Mouse (Mus musculus) monocyte, adult 2 months (primary cell): ENCODE results near the gene Rpl38.

Experiments
- DNase-seq, 2 experiments: peaks; one replicate each; pipeline ENCODE4 v3.0.0; 2022; ENCODE audit warnings: low spot score in 2 of 2, low read depth in 1 of 2

The Rpl38 gene

GRCm38 (mm10) chr11:114668301-114668710, at the start of gene Rpl38:
Rpl38 (plus strand) TSS chr11:114668524.
- peak; percentile 77 to 86 for DNase-seq

DNA sequence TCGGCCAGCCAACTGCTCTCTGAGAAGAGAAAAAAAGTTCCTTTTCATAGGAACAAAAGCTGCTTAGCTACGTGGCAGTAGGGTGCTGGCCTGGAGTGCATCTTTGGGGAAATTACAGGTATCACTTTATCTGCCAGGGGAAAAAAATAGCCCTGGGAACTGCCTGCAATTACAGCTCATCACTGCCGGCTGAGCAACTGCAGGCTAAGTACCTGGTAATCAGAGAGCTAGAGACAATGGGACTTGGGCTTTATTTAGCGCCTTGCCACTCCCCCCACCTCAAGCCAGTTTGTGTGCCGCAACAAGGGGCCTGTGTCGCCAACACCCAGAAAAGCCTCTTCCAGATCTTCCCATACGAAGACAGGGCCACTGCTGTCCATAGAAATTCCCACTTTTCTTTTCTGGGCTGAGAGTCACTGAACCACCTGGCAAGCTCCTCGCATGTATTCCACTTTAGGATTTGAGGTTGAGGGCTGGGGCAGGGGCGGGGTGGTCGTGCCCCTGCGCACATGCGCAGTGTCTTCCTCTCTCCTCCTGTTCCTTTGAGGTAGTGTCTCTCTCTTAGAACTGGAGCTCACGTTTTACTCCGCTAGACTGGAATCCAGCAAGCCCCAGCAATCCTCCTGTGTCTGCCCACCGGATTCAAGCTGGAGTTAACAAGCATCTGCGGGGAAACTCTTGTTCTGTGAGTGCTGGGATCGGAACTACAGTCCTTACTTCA, 49.5 kb upstream of the Rpl38 start:
- no peak for DNase-seq

DNA sequence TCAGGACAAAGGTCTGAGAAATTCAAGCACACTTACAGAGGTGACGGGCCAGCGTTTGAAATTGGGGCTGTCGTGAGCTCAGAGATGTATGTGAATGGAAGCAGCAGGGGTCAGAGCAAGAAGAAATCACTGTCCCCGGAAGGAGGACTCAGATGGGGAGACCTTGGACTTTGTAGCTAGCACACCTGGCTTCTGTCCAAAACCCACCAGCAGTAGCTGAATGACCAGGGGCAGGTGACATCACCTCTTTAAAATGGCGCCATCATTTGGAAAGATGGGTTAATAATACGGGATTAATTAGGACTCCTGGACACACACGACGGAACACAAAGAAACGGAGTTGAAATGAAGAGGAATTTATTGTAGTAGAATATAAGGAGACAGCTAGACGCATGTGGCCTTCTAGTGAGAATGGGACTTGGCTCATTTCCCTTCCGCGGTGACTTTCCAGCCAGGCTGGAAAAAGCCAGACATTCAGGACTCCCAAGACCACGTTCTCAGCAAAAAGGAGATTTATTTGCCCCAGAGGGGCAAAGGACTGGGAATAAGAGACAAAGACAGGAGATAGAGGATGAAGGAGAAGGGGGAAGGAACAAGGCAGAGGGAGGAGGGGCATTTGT, 42.1 kb upstream of the Rpl38 start:
- no peak for DNase-seq

DNA sequence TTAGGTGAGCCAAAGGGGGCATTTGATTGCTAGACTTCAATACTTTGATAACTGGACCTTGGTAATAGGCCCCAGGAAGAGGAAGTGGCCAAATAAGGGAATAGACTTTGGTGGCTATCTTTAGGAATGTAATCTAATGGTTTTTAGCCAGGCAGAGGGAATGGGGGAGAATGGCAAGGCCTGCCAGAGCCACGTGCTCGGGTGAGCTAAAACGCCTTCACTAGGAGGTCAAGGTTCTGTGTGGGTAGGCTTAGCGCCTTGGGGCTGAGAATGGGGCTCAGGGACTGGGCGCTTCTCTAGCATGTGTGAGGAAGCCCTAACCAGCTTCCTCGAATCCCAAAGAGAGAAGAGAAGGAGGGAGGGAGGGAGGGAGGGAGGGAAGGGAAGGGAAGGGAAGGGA, 41.3 kb upstream of the Rpl38 start:
- DNase-seq: no peak

- DNase-seq: no peak
Measured at GRCm38 (mm10) chr11:114628032-114628431, 40.3 kb upstream of the Rpl38 start.

GRCm38 (mm10) chr11:114630044-114630443, 38.3 kb upstream of the Rpl38 start:
- DNase-seq: no peak

GRCm38 (mm10) chr11:114632266-114632665, 36.1 kb upstream of the Rpl38 start:
- DNase-seq: no peak

DNA sequence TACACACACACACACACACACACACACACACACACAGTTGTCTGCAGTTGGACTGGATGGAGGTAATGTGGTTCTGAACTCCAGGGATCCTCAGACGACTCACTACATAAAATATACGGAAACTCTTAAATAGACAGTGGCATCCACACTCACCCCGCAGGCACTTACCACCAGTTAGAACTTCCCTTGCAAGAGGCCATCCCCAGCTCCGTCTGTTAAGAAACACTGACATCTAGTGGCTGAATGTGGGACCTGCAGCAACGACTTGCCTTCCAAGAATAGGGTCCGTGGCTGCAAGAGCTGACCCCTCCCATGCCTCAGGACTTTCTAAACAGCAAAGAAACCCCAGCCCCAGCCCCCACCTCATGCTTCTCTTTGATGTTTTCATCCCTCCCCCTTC, 32.0 kb upstream of the Rpl38 start:
- DNase-seq: peak in 1 of 2 experiments; percentile 57

- no peak for DNase-seq
Measured at GRCm38 (mm10) chr11:114636727-114637505, 31.4 kb upstream of the Rpl38 start.

DNA sequence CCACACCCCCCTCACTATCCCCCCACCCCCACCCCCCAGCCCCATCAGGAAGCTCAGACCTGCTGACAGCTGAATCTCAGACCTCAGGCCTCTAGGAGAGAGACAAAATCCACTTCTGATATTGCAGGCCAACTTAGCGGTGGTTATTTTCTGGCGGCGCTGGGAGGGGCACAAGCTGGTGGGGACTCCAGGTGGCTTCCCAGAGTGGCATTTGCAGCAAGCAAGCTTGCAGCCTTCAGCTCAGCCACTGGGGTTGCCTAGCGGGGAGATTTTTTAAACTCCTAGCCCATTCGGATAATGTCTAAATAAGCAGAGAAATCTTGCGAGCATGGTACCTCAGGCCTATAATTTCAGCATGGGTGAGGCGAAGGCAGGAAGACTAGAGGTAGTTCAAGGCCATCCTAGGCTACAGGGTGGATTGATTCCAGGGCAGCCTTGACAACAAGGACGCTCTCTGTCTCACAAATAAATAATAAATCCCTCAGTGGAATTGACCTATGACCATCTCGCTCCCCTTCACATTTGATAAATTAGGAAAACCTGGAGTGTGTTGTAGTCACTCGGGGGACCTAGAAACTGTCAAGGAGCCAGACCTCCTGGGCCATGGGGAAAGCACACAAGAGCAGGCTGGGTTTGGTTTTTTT, 29.6 kb upstream of the Rpl38 start:
- no peak for DNase-seq

- DNase-seq: no peak
Measured at GRCm38 (mm10) chr11:114639681-114640103, 28.6 kb upstream of the Rpl38 start.

GRCm38 (mm10) chr11:114640658-114641057, 27.7 kb upstream of the Rpl38 start:
- DNase-seq: no peak

DNA sequence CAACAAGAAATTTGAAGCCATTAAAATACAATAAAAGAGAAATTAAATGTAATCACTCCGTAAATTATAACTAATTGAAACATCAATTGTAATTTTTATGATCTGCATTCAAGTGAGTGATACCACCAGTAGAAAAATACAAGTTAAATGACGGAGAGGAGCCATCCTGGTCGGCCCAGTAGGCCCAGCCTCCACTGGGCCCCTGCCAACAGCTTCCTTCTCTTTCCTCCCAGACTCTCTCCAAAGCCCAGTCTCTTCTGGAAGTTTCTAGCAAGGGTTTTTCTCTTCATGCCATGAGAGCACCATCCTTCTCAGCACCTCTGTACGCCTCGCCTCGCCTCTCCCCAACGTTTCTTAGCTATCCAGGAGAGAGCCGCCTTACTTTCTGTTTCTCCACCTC, 27.2 kb upstream of the Rpl38 start:
- no peak for DNase-seq

DNA sequence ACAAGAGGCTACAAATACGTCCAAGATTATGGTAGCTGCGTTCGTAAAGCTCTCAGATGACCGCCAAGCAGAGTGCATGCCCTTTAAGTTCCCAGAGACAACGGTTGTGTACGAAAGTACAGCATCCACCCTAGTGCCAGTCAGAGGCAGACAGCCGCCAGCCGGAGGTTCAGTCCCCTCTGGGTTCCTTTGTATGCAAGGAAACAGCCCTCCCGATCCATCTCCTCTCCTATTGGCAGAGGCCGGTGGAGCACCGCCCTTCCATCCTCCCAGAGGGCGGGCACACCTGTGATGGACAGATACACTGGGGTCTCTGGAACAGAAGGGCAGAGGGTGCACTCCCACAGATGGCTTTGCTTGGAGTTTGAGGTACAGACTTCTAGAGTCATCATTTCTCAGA, 26.1 kb upstream of the Rpl38 start:
- DNase-seq: no peak

GRCm38 (mm10) chr11:114642926-114643325, 25.4 kb upstream of the Rpl38 start:
- DNase-seq: no peak

GRCm38 (mm10) chr11:114644122-114644521, 24.2 kb upstream of the Rpl38 start:
- no peak for DNase-seq

- DNase-seq: no peak
Measured at GRCm38 (mm10) chr11:114649510-114649909, 18.8 kb upstream of the Rpl38 start.

GRCm38 (mm10) chr11:114652531-114652930, 15.8 kb upstream of the Rpl38 start:
- DNase-seq: no peak

- no peak for DNase-seq
Measured at GRCm38 (mm10) chr11:114653664-114654063, 14.7 kb upstream of the Rpl38 start.

DNA sequence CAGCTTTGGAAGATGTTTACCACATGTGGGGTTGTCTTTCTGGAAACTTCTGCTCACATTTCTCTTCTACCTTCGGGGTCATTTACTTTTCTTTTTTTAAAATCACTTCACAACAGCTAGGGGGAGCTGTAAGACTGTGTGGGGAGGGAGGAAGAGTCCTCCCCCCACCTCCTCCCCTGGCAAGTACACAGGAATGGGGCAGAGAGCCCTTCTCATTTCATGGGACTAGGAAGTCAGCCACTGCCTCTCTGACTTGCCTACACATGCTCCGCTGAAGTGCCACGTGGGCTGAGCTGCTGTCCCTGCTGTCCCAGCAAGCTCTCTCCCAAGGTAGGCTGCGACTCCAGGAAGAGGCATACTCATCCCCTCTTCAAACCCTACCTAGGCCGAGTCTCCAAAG, 13.8 kb upstream of the Rpl38 start:
- no peak for DNase-seq

DNA sequence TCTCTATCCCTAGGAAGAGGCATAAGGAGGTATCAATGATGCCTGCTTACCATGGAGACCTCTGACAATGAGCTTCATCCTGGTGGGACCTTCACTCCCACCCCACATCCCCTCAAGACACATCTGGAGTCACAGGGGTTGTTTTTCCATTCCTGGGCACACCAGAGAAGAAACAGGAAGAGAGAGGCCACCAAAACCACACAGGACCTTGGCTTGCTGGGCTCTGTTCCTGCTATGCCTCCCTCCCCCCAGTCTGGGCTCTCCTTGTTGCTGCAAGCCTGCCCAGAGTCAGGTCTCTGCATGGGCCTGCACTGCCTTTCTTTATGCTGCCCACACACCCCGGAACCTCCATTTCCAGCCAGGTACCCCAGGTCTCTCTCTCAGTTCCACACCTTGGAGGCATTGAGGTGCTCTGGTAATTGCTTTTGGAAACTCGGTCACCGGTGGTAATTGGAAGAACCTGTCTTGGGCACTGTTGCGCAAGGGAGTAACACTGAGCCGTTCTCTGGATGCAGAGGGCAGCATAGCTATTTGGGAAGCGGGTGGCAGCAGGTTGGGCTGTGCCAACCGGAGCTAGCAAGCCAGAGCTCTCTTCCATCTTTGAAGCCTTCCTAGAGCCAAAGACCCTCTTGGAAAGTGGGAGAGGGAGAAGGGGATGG, 12.8 kb upstream of the Rpl38 start:
- DNase-seq: no peak
